In genomic region chr16:96927408-96927807, GRCm38 (mm10) we compare ENCODE assay signal across 24 mouse cellular contexts.
DNase-seq lines count a peak whose midpoint lies in the region; ATAC-seq and TF ChIP-seq lines count a peak whose summit lies in the region.
"Had no signal": no experiment of that assay in that cellular context is flagged by ENCODE, and none has a peak within 500 bp of the region (broad histone marks: within the 10 kb centered on the region; RNA-seq: fewer than 3 reads in every experiment).

No protein-coding gene starts in this region.

- TF ChIP-seq CTCF in hindbrain, postnatal 0 days (IDR thresholded peaks at IDR 0.05; ENCODE audit: low read depth) = no peak

- H3K9ac ChIP-seq in neural tube, embryonic 15.5 days (replicated peaks) = no peak overlapping the region
- no peak overlapping the region for H3K9ac ChIP-seq in hindbrain, postnatal 0 days (replicated peaks; ENCODE audit: low read length)
- H3K9ac ChIP-seq: embryonic facial prominence, embryonic 13.5 days; limb, embryonic 12.5 days; liver, embryonic 15.5 days; lung, embryonic 15.5 days; stomach, embryonic 15.5 days had no signal

- 0 out of 2 replicates have a peak overlapping the region, but pooled peaks have one; percentile 30 for H3K27ac ChIP-seq in neural tube, embryonic 15.5 days (replicated peaks)
- H3K27ac ChIP-seq in hindbrain, postnatal 0 days = peak overlapping the region; percentile 62
- H3K27ac ChIP-seq: embryonic facial prominence, embryonic 13.5 days; left cerebral cortex, adult 2 months; limb, embryonic 12.5 days; liver, embryonic 15.5 days; lung, embryonic 15.5 days; stomach, embryonic 15.5 days had no signal

- DNase-seq in heart, adult 11 months = peak; percentile 50
- DNase-seq in heart, postnatal 14 days = no peak
- DNase-seq in neural tube, embryonic 10.5 days (ENCODE audit: extremely low spot score, low spot score) = no peak
- DNase-seq in hindbrain, postnatal 0 days (ENCODE audit: low spot score) = no peak
- no peak for DNase-seq in layer of hippocampus, adult 8-10 months (ENCODE audit: low spot score in 2 of 2)
- no peak for DNase-seq in layer of hippocampus, adult 18-20 months (ENCODE audit: low spot score in 2 of 2)
- DNase-seq: adrenal gland, postnatal 25 days; B cell, adult 2 months; cerebellum, adult 11-12 months; embryo, embryonic 11 days; gastrocnemius, postnatal 10 days; kidney, adult 11 months; kidney, postnatal 14 days; lung, postnatal 36 days; right cerebral cortex, postnatal 25 days; thymus, adult 18-20 months; thymus, postnatal 25 days had no signal

- no peaks in the 10 kb centered on the region for H3K27me3 ChIP-seq in neural tube, embryonic 15.5 days (replicated peaks)
- H3K27me3 ChIP-seq in hindbrain, postnatal 0 days (ENCODE audit: insufficient read depth, low read length) = no peaks in the 10 kb centered on the region
- H3K27me3 ChIP-seq: embryonic facial prominence, embryonic 13.5 days; limb, embryonic 12.5 days; liver, embryonic 15.5 days; lung, embryonic 15.5 days; stomach, embryonic 15.5 days had no signal

- H3K36me3 ChIP-seq in neural tube, embryonic 15.5 days = no peaks in the 10 kb centered on the region
- H3K36me3 ChIP-seq in hindbrain, postnatal 0 days (ENCODE audit: insufficient read depth, low read length) = no peaks in the 10 kb centered on the region
- H3K36me3 ChIP-seq: embryonic facial prominence, embryonic 13.5 days; limb, embryonic 12.5 days; liver, embryonic 15.5 days; lung, embryonic 15.5 days; stomach, embryonic 15.5 days had no signal

- peaks cover 10% of the 10 kb centered on the region for H3K4me1 ChIP-seq in neural tube, embryonic 15.5 days
- H3K4me1 ChIP-seq in hindbrain, postnatal 0 days (ENCODE audit: insufficient read depth, low read length) = peaks cover 10% of the 10 kb centered on the region; the same call in 1 of the 2 replicates
- H3K4me1 ChIP-seq: embryonic facial prominence, embryonic 13.5 days; limb, embryonic 12.5 days; liver, embryonic 15.5 days; lung, embryonic 15.5 days; stomach, embryonic 15.5 days had no signal

- intact Hi-C loops in heart, postnatal 14 days (cut with DNase I) = no loop called here

- no peaks in the 10 kb centered on the region for H3K9me3 ChIP-seq in neural tube, embryonic 15.5 days (replicated peaks)
- no peaks in the 10 kb centered on the region for H3K9me3 ChIP-seq in hindbrain, postnatal 0 days (ENCODE audit: low read length)
- H3K9me3 ChIP-seq: embryonic facial prominence, embryonic 13.5 days; limb, embryonic 12.5 days; liver, embryonic 15.5 days; lung, embryonic 15.5 days; stomach, embryonic 15.5 days had no signal

- no peak overlapping the region for H3K4me3 ChIP-seq in neural tube, embryonic 15.5 days (replicated peaks)
- no peak overlapping the region for H3K4me3 ChIP-seq in hindbrain, postnatal 0 days (ENCODE audit: low read length)
- H3K4me3 ChIP-seq: embryonic facial prominence, embryonic 13.5 days; left cerebral cortex, adult 2 months; limb, embryonic 12.5 days; liver, embryonic 15.5 days; lung, embryonic 15.5 days; stomach, embryonic 15.5 days had no signal

- no peak overlapping the region for H3K4me2 ChIP-seq in neural tube, embryonic 15.5 days
- no peak overlapping the region for H3K4me2 ChIP-seq in hindbrain, postnatal 0 days (ENCODE audit: low read depth, low read length)
- H3K4me2 ChIP-seq: embryonic facial prominence, embryonic 13.5 days; limb, embryonic 12.5 days; liver, embryonic 15.5 days; lung, embryonic 15.5 days; stomach, embryonic 15.5 days had no signal

- no peak for ATAC-seq in neural tube, embryonic 15.5 days (ENCODE audit: low FRiP score)
- no peak for ATAC-seq in hindbrain, postnatal 0 days
